Mouse (Mus musculus): Measurements from ENCODE around the gene Nfatc2. TPM values are rescaled to one million over a fixed set of nuclear protein-coding genes. Genes with fewer than 3 reads are reported as not detected.
A peak's percentile ranks its signal among the peaks of the same experiment; 100 is the strongest.

Gene Nfatc2
- polyA plus RNA-seq, 1 experiment, result 61.9 TPM

- TF ChIP-seq CTCF (IDR thresholded peaks at IDR 0.05; ENCODE audit: low read depth, low read length), result no peak
- no peak for TF ChIP-seq POLR2A (IDR thresholded peaks at IDR 0.05; ENCODE audit: borderline replicate concordance, low read depth, low read length)
Observed at GRCm38 (mm10) chr2:168480692-168481091, 120.8 kb downstream of the Nfatc2 start.

GRCm38 (mm10) chr2:168479930-168480329, 121.5 kb downstream of the Nfatc2 start:
- H3K4me3 ChIP-seq (ENCODE audit: insufficient read depth, low read length), result no peak overlapping the region

More at GRCm38 (mm10) chr2:168480692-168481091, 120.8 kb downstream of the Nfatc2 start:
- Histone ChIP-seq H3K4me1 (ENCODE audit: control insufficient read depth, insufficient read depth, low read length) (no peaks in the 10 kb centered on the region), H3K4me3 (ENCODE audit: insufficient read depth, low read length) (no peak overlapping the region), H3K27ac (ENCODE audit: insufficient read depth, low read depth, low read length) (no peak overlapping the region)

GRCm38 (mm10) chr2:168478431-168478830, 123.0 kb downstream of the Nfatc2 start:
- Histone ChIP-seq H3K4me1 (ENCODE audit: control insufficient read depth, insufficient read depth, low read length) (peaks cover 4% of the 10 kb centered on the region), H3K4me3 (ENCODE audit: insufficient read depth, low read length) (no peak overlapping the region), H3K27ac (ENCODE audit: insufficient read depth, low read depth, low read length) (no peak overlapping the region)
- TF ChIP-seq CTCF (IDR thresholded peaks at IDR 0.05; ENCODE audit: low read depth, low read length) (no peak), POLR2A (IDR thresholded peaks at IDR 0.05; ENCODE audit: borderline replicate concordance, low read depth, low read length) (no peak)

More at GRCm38 (mm10) chr2:168479930-168480329, 121.5 kb downstream of the Nfatc2 start:
- no peaks in the 10 kb centered on the region for H3K4me1 ChIP-seq (ENCODE audit: control insufficient read depth, insufficient read depth, low read length)
- H3K27ac ChIP-seq (ENCODE audit: insufficient read depth, low read depth, low read length), result no peak overlapping the region
- TF ChIP-seq POLR2A (IDR thresholded peaks at IDR 0.05; ENCODE audit: borderline replicate concordance, low read depth, low read length), result no peak
- no peak for TF ChIP-seq CTCF (IDR thresholded peaks at IDR 0.05; ENCODE audit: low read depth, low read length)

- peaks cover 11% of the 10 kb centered on the region for H3K4me1 ChIP-seq (ENCODE audit: control insufficient read depth, insufficient read depth, low read length)
- no peak overlapping the region for H3K27ac ChIP-seq (ENCODE audit: insufficient read depth, low read depth, low read length)
- no peak overlapping the region; the same call in 1 of the 2 replicates for H3K4me3 ChIP-seq (ENCODE audit: insufficient read depth, low read length)
- TF ChIP-seq CTCF (IDR thresholded peaks at IDR 0.05; ENCODE audit: low read depth, low read length) (no peak), POLR2A (IDR thresholded peaks at IDR 0.05; ENCODE audit: borderline replicate concordance, low read depth, low read length) (no peak)
Observed at GRCm38 (mm10) chr2:168473496-168473895, 128.0 kb downstream of the Nfatc2 start.

- Histone ChIP-seq H3K4me1 (ENCODE audit: control insufficient read depth, insufficient read depth, low read length) (peaks cover 11% of the 10 kb centered on the region), H3K27ac (ENCODE audit: insufficient read depth, low read depth, low read length) (no peak overlapping the region), H3K4me3 (ENCODE audit: insufficient read depth, low read length) (peak overlapping the region; percentile 65)
- no peak for TF ChIP-seq POLR2A (IDR thresholded peaks at IDR 0.05; ENCODE audit: borderline replicate concordance, low read depth, low read length)
- peak; percentile 87 for TF ChIP-seq CTCF (IDR thresholded peaks at IDR 0.05; ENCODE audit: low read depth, low read length)
Observed at GRCm38 (mm10) chr2:168472899-168473298, 128.6 kb downstream of the Nfatc2 start.

- TF ChIP-seq CTCF (IDR thresholded peaks at IDR 0.05; ENCODE audit: low read depth, low read length) (peak; percentile 62), POLR2A (IDR thresholded peaks at IDR 0.05; ENCODE audit: borderline replicate concordance, low read depth, low read length) (no peak)
- Histone ChIP-seq H3K4me1 (ENCODE audit: control insufficient read depth, insufficient read depth, low read length) (peaks cover 11% of the 10 kb centered on the region), H3K27ac (ENCODE audit: insufficient read depth, low read depth, low read length) (no peak overlapping the region), H3K4me3 (ENCODE audit: insufficient read depth, low read length) (no peak overlapping the region)
Observed at GRCm38 (mm10) chr2:168469032-168469431, 132.4 kb downstream of the Nfatc2 start.

GRCm38 (mm10) chr2:168467166-168467565, 134.3 kb downstream of the Nfatc2 start:
- Histone ChIP-seq H3K4me1 (ENCODE audit: control insufficient read depth, insufficient read depth, low read length) (peaks cover 3% of the 10 kb centered on the region; the same call in 1 of the 2 replicates), H3K27ac (ENCODE audit: insufficient read depth, low read depth, low read length) (no peak overlapping the region), H3K4me3 (ENCODE audit: insufficient read depth, low read length) (no peak overlapping the region)
- no peak for TF ChIP-seq CTCF (IDR thresholded peaks at IDR 0.05; ENCODE audit: low read depth, low read length)
- no peak for TF ChIP-seq POLR2A (IDR thresholded peaks at IDR 0.05; ENCODE audit: borderline replicate concordance, low read depth, low read length)

- Histone ChIP-seq H3K27ac (ENCODE audit: insufficient read depth, low read depth, low read length) (no peak overlapping the region), H3K4me1 (ENCODE audit: control insufficient read depth, insufficient read depth, low read length) (peaks cover 3% of the 10 kb centered on the region; the same call in 1 of the 2 replicates), H3K4me3 (ENCODE audit: insufficient read depth, low read length) (no peak overlapping the region)
- TF ChIP-seq POLR2A (IDR thresholded peaks at IDR 0.05; ENCODE audit: borderline replicate concordance, low read depth, low read length) (no peak), CTCF (IDR thresholded peaks at IDR 0.05; ENCODE audit: low read depth, low read length) (no peak)
Observed at GRCm38 (mm10) chr2:168466066-168466465, 135.4 kb downstream of the Nfatc2 start.

GRCm38 (mm10) chr2:168465646-168466045, 135.8 kb downstream of the Nfatc2 start:
- peaks cover 3% of the 10 kb centered on the region; the same call in 1 of the 2 replicates for H3K4me1 ChIP-seq (ENCODE audit: control insufficient read depth, insufficient read depth, low read length)
- TF ChIP-seq CTCF (IDR thresholded peaks at IDR 0.05; ENCODE audit: low read depth, low read length), result no peak
- no peak for TF ChIP-seq POLR2A (IDR thresholded peaks at IDR 0.05; ENCODE audit: borderline replicate concordance, low read depth, low read length)
- H3K4me3 ChIP-seq (ENCODE audit: insufficient read depth, low read length), result no peak overlapping the region
- H3K27ac ChIP-seq (ENCODE audit: insufficient read depth, low read depth, low read length), result no peak overlapping the region

- H3K4me3 ChIP-seq (ENCODE audit: insufficient read depth, low read length), result no peak overlapping the region
Observed at GRCm38 (mm10) chr2:168461865-168462264, 139.6 kb downstream of the Nfatc2 start.

More at GRCm38 (mm10) chr2:168461865-168462264, 139.6 kb downstream of the Nfatc2 start:
- TF ChIP-seq POLR2A (IDR thresholded peaks at IDR 0.05; ENCODE audit: borderline replicate concordance, low read depth, low read length) (no peak), CTCF (IDR thresholded peaks at IDR 0.05; ENCODE audit: low read depth, low read length) (no peak)
- Histone ChIP-seq H3K4me1 (ENCODE audit: control insufficient read depth, insufficient read depth, low read length) (no peaks in the 10 kb centered on the region), H3K27ac (ENCODE audit: insufficient read depth, low read depth, low read length) (no peak overlapping the region)
